Mouse (Mus musculus): Measurements from ENCODE around the gene Tmem88b. TPM values are rescaled to one million over a fixed set of nuclear protein-coding genes. Genes with fewer than 3 reads are reported as not detected.

The Tmem88b gene
- total and polyA plus RNA-seq, 2 experiments from 2014 or later: 0.14 to 0.38 TPM

- Histone ChIP-seq H3K4me3 (ENCODE audit: low read depth, low read length) (no peak overlapping the region), H3K36me3 (ENCODE audit: insufficient read depth) (peaks cover 59% of the 10 kb centered on the region), H3K27ac (ENCODE audit: low read depth, low read length) (no peak overlapping the region), H3K27me3 (ENCODE audit: insufficient read depth, low read length) (no peaks in the 10 kb centered on the region), H3K4me2 (ENCODE audit: low read depth) (no peak overlapping the region), H3K4me1 (ENCODE audit: insufficient read depth) (peaks cover 17% of the 10 kb centered on the region; the same call in 1 of the 2 replicates), H3K9me3 (ENCODE audit: low read length) (no peaks in the 10 kb centered on the region), H3K9ac (no peak overlapping the region)
- DNase-seq (no peak), ATAC-seq (no peak)
- 72% methylated on average over 8 of the region's 8 CpGs for WGBS
- no peak for TF ChIP-seq CTCF (IDR thresholded peaks at IDR 0.05; ENCODE audit: low read depth)
These were observed 47.4 kb downstream of the Tmem88b start for GRCm38 (mm10) chr4:155738262-155738661.

- Histone ChIP-seq H3K36me3 (ENCODE audit: insufficient read depth) (peaks cover 47% of the 10 kb centered on the region), H3K27ac (ENCODE audit: low read depth, low read length) (no peak overlapping the region), H3K9ac (peak overlapping the region; percentile 98; the same call in 1 of the 2 replicates), H3K4me2 (ENCODE audit: low read depth) (peak overlapping the region; percentile 67), H3K4me1 (ENCODE audit: insufficient read depth) (peaks cover 17% of the 10 kb centered on the region; the same call in 1 of the 2 replicates), H3K9me3 (ENCODE audit: low read length) (no peaks in the 10 kb centered on the region), H3K4me3 (ENCODE audit: low read depth, low read length) (no peak overlapping the region), H3K27me3 (ENCODE audit: insufficient read depth, low read length) (no peaks in the 10 kb centered on the region)
- DNase-seq (no peak), ATAC-seq (no peak)
- TF ChIP-seq CTCF (IDR thresholded peaks at IDR 0.05; ENCODE audit: low read depth): no peak
- WGBS: 89% methylated on average over 5 of the region's 5 CpGs
These were observed 49.3 kb downstream of the Tmem88b start for GRCm38 (mm10) chr4:155736421-155736820.

- H3K27ac ChIP-seq (ENCODE audit: low read depth, low read length): peak overlapping the region; percentile 95; the same call in 1 of the 2 replicates
- 62% methylated on average over 5 of the region's 5 CpGs for WGBS
- H3K4me3 ChIP-seq (ENCODE audit: low read depth, low read length): peak overlapping the region; percentile 96
- no peaks in the 10 kb centered on the region for H3K9me3 ChIP-seq (ENCODE audit: low read length)
- peak overlapping the region; percentile 98 for H3K9ac ChIP-seq
- ATAC-seq (no peak), DNase-seq (peak; percentile 5)
- no peaks in the 10 kb centered on the region for H3K27me3 ChIP-seq (ENCODE audit: insufficient read depth, low read length)
- H3K36me3 ChIP-seq (ENCODE audit: insufficient read depth): peaks cover 40% of the 10 kb centered on the region
- peaks cover 17% of the 10 kb centered on the region; the same call in 1 of the 2 replicates for H3K4me1 ChIP-seq (ENCODE audit: insufficient read depth)
- TF ChIP-seq CTCF (IDR thresholded peaks at IDR 0.05; ENCODE audit: low read depth): no peak
- H3K4me2 ChIP-seq (ENCODE audit: low read depth): peak overlapping the region; percentile 67
These were observed 49.9 kb downstream of the Tmem88b start for GRCm38 (mm10) chr4:155735788-155736187.

- Histone ChIP-seq H3K4me3 (ENCODE audit: low read depth, low read length) (peak overlapping the region; percentile 96), H3K27me3 (ENCODE audit: insufficient read depth, low read length) (no peaks in the 10 kb centered on the region), H3K36me3 (ENCODE audit: insufficient read depth) (peaks cover 34% of the 10 kb centered on the region), H3K27ac (ENCODE audit: low read depth, low read length) (peak overlapping the region; percentile 95), H3K9ac (peak overlapping the region; percentile 98), H3K9me3 (ENCODE audit: low read length) (no peaks in the 10 kb centered on the region), H3K4me2 (ENCODE audit: low read depth) (peak overlapping the region; percentile 67), H3K4me1 (ENCODE audit: insufficient read depth) (peaks cover 17% of the 10 kb centered on the region; the same call in 1 of the 2 replicates)
- DNase-seq: peak; percentile 57
- TF ChIP-seq CTCF (IDR thresholded peaks at IDR 0.05; ENCODE audit: low read depth): no peak
- peak; percentile 65 for ATAC-seq
- WGBS: 2% methylated on average over 76 of the region's 79 CpGs
These were observed 50.5 kb downstream of the Tmem88b start for GRCm38 (mm10) chr4:155734951-155735702.

- ATAC-seq (peak; percentile 93), DNase-seq (peak; percentile 92)
- peak within 1 kb of the TSS; percentile 98 for H3K9ac ChIP-seq
- H3K4me3 ChIP-seq (ENCODE audit: low read depth, low read length): peak within 1 kb of the TSS; percentile 96
- H3K36me3 ChIP-seq (ENCODE audit: insufficient read depth): peaks cover 27% of the 10 kb centered on the region
- peak within 1 kb of the TSS; percentile 95 for H3K27ac ChIP-seq (ENCODE audit: low read depth, low read length)
- H3K27me3 ChIP-seq (ENCODE audit: insufficient read depth, low read length): no peaks in the 10 kb centered on the region
- no peak for TF ChIP-seq CTCF (IDR thresholded peaks at IDR 0.05; ENCODE audit: low read depth)
- H3K9me3 ChIP-seq (ENCODE audit: low read length): no peaks in the 10 kb centered on the region
- 6% methylated on average over 23 of the region's 35 CpGs for WGBS
- H3K4me1 ChIP-seq (ENCODE audit: insufficient read depth): peaks cover 17% of the 10 kb centered on the region; the same call in 1 of the 2 replicates
- peak within 1 kb of the TSS; percentile 67 for H3K4me2 ChIP-seq (ENCODE audit: low read depth)
These were observed 51.2 kb downstream of the Tmem88b start, which contains the start of gene Tmem240 for GRCm38 (mm10) chr4:155734350-155734941. Tmem240 (plus strand) TSS chr4:155734800.

GRCm38 (mm10) chr4:155733267-155733666 lies 52.4 kb downstream of the Tmem88b start:
- Histone ChIP-seq H3K4me1 (ENCODE audit: insufficient read depth) (peaks cover 17% of the 10 kb centered on the region; the same call in 1 of the 2 replicates), H3K36me3 (ENCODE audit: insufficient read depth) (peaks cover 25% of the 10 kb centered on the region), H3K27ac (ENCODE audit: low read depth, low read length) (no peak overlapping the region), H3K4me3 (ENCODE audit: low read depth, low read length) (no peak overlapping the region), H3K9me3 (ENCODE audit: low read length) (no peaks in the 10 kb centered on the region), H3K4me2 (ENCODE audit: low read depth) (no peak overlapping the region), H3K27me3 (ENCODE audit: insufficient read depth, low read length) (no peaks in the 10 kb centered on the region), H3K9ac (no peak overlapping the region)
- DNase-seq: no peak
- no peak for TF ChIP-seq CTCF (IDR thresholded peaks at IDR 0.05; ENCODE audit: low read depth)
- 88% methylated on average over 10 of the region's 10 CpGs for WGBS
- ATAC-seq: no peak

Small RNA genes within 50 kb of the gene (microRNA-seq; reads per million reads assigned to microRNA genes)
- gene Gm27743: 0 reads per million in 2 experiments

Other genes starting within 250 kb of the Tmem88b start
- gene Nadk, start 223.5 kb downstream of the Tmem88b start, total RNA-seq (2014; rRNA removed): 86.0 and 89.7 TPM in 2 replicates
- gene Nadk, start 223.5 kb downstream of the Tmem88b start, polyA plus RNA-seq (2015; fragmentation: Nextera tagmentation; extraction: Ambion mirVana): 66.4 and 66.7 TPM in 2 replicates
- gene Slc35e2, start 184.5 kb downstream of the Tmem88b start, total RNA-seq (2014; rRNA removed): 39.9 and 49.2 TPM in 2 replicates
- gene Slc35e2, start 184.5 kb downstream of the Tmem88b start, polyA plus RNA-seq (2015; fragmentation: Nextera tagmentation; extraction: Ambion mirVana): 8.6 and 10.5 TPM in 2 replicates
- 20.7 and 21.8 TPM in 2 replicates for gene Cdk11b, start 161.0 kb downstream of the Tmem88b start, total RNA-seq (2014; rRNA removed)
- gene Cdk11b, start 161.0 kb downstream of the Tmem88b start, polyA plus RNA-seq (2015; fragmentation: Nextera tagmentation; extraction: Ambion mirVana): 48.7 and 64.7 TPM in 2 replicates
- gene Gm10563, start 140.5 kb downstream of the Tmem88b start, total RNA-seq (2014; rRNA removed): not detected in 2 replicates
- gene Gm10563, start 140.5 kb downstream of the Tmem88b start, polyA plus RNA-seq (2015; fragmentation: Nextera tagmentation; extraction: Ambion mirVana): not detected in 2 replicates
- 6.0 TPM in 2 replicates for gene Mmp23, start 132.5 kb downstream of the Tmem88b start, total RNA-seq (2014; rRNA removed)
- gene Mmp23, start 132.5 kb downstream of the Tmem88b start, polyA plus RNA-seq (2015; fragmentation: Nextera tagmentation; extraction: Ambion mirVana): 2.5 and 2.9 TPM in 2 replicates
- gene Mib2, start 116.7 kb downstream of the Tmem88b start, total RNA-seq (2014; rRNA removed): 98.0 and 116 TPM in 2 replicates
- 42.9 and 46.5 TPM in 2 replicates for gene Mib2, start 116.7 kb downstream of the Tmem88b start, polyA plus RNA-seq (2015; fragmentation: Nextera tagmentation; extraction: Ambion mirVana)
- gene Fndc10, start 91.5 kb downstream of the Tmem88b start, total RNA-seq (2014; rRNA removed): 31.9 and 33.5 TPM in 2 replicates
- 20.4 and 24.6 TPM in 2 replicates for gene Fndc10, start 91.5 kb downstream of the Tmem88b start, polyA plus RNA-seq (2015; fragmentation: Nextera tagmentation; extraction: Ambion mirVana)
- 103 and 121 TPM in 2 replicates for gene Ssu72, start 81.1 kb downstream of the Tmem88b start, total RNA-seq (2014; rRNA removed)
- 164 and 176 TPM in 2 replicates for gene Ssu72, start 81.1 kb downstream of the Tmem88b start, polyA plus RNA-seq (2015; fragmentation: Nextera tagmentation; extraction: Ambion mirVana)
- gene Tmem240, start 51.1 kb downstream of the Tmem88b start, total RNA-seq (2014; rRNA removed): 43.4 and 55.2 TPM in 2 replicates
- gene Tmem240, start 51.1 kb downstream of the Tmem88b start, polyA plus RNA-seq (2015; fragmentation: Nextera tagmentation; extraction: Ambion mirVana): 19.1 and 23.8 TPM in 2 replicates
- gene Atad3a, start 24.8 kb downstream of the Tmem88b start, total RNA-seq (2014; rRNA removed): 72.3 and 79.2 TPM in 2 replicates
- 61.3 and 68.6 TPM in 2 replicates for gene Atad3a, start 24.8 kb downstream of the Tmem88b start, polyA plus RNA-seq (2015; fragmentation: Nextera tagmentation; extraction: Ambion mirVana)
- 27.9 and 29.6 TPM in 2 replicates for gene Vwa1, start 11.2 kb downstream of the Tmem88b start, total RNA-seq (2014; rRNA removed)
- gene Vwa1, start 11.2 kb downstream of the Tmem88b start, polyA plus RNA-seq (2015; fragmentation: Nextera tagmentation; extraction: Ambion mirVana): 22.9 and 24.8 TPM in 2 replicates
- gene Ankrd65, start 4.6 kb upstream of the Tmem88b start, total RNA-seq (2014; rRNA removed): not detected in 2 replicates
- not detected in 2 replicates for gene Ankrd65, start 4.6 kb upstream of the Tmem88b start, polyA plus RNA-seq (2015; fragmentation: Nextera tagmentation; extraction: Ambion mirVana)
- 134 and 220 TPM in 2 replicates for gene Mrpl20, start 17.0 kb upstream of the Tmem88b start, total RNA-seq (2014; rRNA removed)
- gene Mrpl20, start 17.0 kb upstream of the Tmem88b start, polyA plus RNA-seq (2015; fragmentation: Nextera tagmentation; extraction: Ambion mirVana): 304 and 396 TPM in 2 replicates
- 112 and 113 TPM in 2 replicates for gene Ccnl2, start 26.6 kb upstream of the Tmem88b start, total RNA-seq (2014; rRNA removed)
- 48.3 and 68.3 TPM in 2 replicates for gene Ccnl2, start 26.6 kb upstream of the Tmem88b start, polyA plus RNA-seq (2015; fragmentation: Nextera tagmentation; extraction: Ambion mirVana)
- 90.9 and 93.0 TPM in 2 replicates for gene Aurkaip1, start 45.4 kb upstream of the Tmem88b start, total RNA-seq (2014; rRNA removed)
- 148 and 183 TPM in 2 replicates for gene Aurkaip1, start 45.4 kb upstream of the Tmem88b start, polyA plus RNA-seq (2015; fragmentation: Nextera tagmentation; extraction: Ambion mirVana)
- gene Mxra8, start 53.8 kb upstream of the Tmem88b start, total RNA-seq (2014; rRNA removed): 19.5 and 35.9 TPM in 2 replicates
- 25.0 and 30.5 TPM in 2 replicates for gene Mxra8, start 53.8 kb upstream of the Tmem88b start, polyA plus RNA-seq (2015; fragmentation: Nextera tagmentation; extraction: Ambion mirVana)
- gene Dvl1, start 61.5 kb upstream of the Tmem88b start, total RNA-seq (2014; rRNA removed): 118 and 120 TPM in 2 replicates
- gene Dvl1, start 61.5 kb upstream of the Tmem88b start, polyA plus RNA-seq (2015; fragmentation: Nextera tagmentation; extraction: Ambion mirVana): 15.1 and 16.3 TPM in 2 replicates
- gene Tas1r3, start 77.5 kb upstream of the Tmem88b start, total RNA-seq (2014; rRNA removed): 0.54 and 0.67 TPM in 2 replicates
- 0.14 and 0.22 TPM in 2 replicates for gene Tas1r3, start 77.5 kb upstream of the Tmem88b start, polyA plus RNA-seq (2015; fragmentation: Nextera tagmentation; extraction: Ambion mirVana)
- gene Cptp, start 83.6 kb upstream of the Tmem88b start, total RNA-seq (2014; rRNA removed): 12.7 and 19.8 TPM in 2 replicates
- 18.7 and 22.8 TPM in 2 replicates for gene Cptp, start 83.6 kb upstream of the Tmem88b start, polyA plus RNA-seq (2015; fragmentation: Nextera tagmentation; extraction: Ambion mirVana)
- 47.7 and 63.8 TPM in 2 replicates for gene Ints11, start 83.7 kb upstream of the Tmem88b start, total RNA-seq (2014; rRNA removed)
- 58.8 and 59.8 TPM in 2 replicates for gene Ints11, start 83.7 kb upstream of the Tmem88b start, polyA plus RNA-seq (2015; fragmentation: Nextera tagmentation; extraction: Ambion mirVana)
- gene Pusl1, start 105.9 kb upstream of the Tmem88b start, total RNA-seq (2014; rRNA removed): 65.4 and 69.5 TPM in 2 replicates
- 56.5 and 59.0 TPM in 2 replicates for gene Pusl1, start 105.9 kb upstream of the Tmem88b start, polyA plus RNA-seq (2015; fragmentation: Nextera tagmentation; extraction: Ambion mirVana)
- 116 and 147 TPM in 2 replicates for gene Acap3, start 105.9 kb upstream of the Tmem88b start, total RNA-seq (2014; rRNA removed)
- gene Acap3, start 105.9 kb upstream of the Tmem88b start, polyA plus RNA-seq (2015; fragmentation: Nextera tagmentation; extraction: Ambion mirVana): 84.2 and 95.3 TPM in 2 replicates
- 80.3 and 84.7 TPM in 2 replicates for gene Ube2j2, start 158.0 kb upstream of the Tmem88b start, total RNA-seq (2014; rRNA removed)
- 138 and 163 TPM in 2 replicates for gene Ube2j2, start 158.0 kb upstream of the Tmem88b start, polyA plus RNA-seq (2015; fragmentation: Nextera tagmentation; extraction: Ambion mirVana)
- 12.8 and 13.9 TPM in 2 replicates for gene C1qtnf12, start 176.4 kb upstream of the Tmem88b start, total RNA-seq (2014; rRNA removed)
- gene C1qtnf12, start 176.4 kb upstream of the Tmem88b start, polyA plus RNA-seq (2015; fragmentation: Nextera tagmentation; extraction: Ambion mirVana): 10.3 and 11.1 TPM in 2 replicates
- 39.5 and 43.9 TPM in 2 replicates for gene B3galt6, start 206.8 kb upstream of the Tmem88b start, total RNA-seq (2014; rRNA removed)
- gene B3galt6, start 206.8 kb upstream of the Tmem88b start, polyA plus RNA-seq (2015; fragmentation: Nextera tagmentation; extraction: Ambion mirVana): 19.4 and 28.6 TPM in 2 replicates
- gene Sdf4, start 207.0 kb upstream of the Tmem88b start, total RNA-seq (2014; rRNA removed): 123 and 126 TPM in 2 replicates
- gene Sdf4, start 207.0 kb upstream of the Tmem88b start, polyA plus RNA-seq (2015; fragmentation: Nextera tagmentation; extraction: Ambion mirVana): 115 and 117 TPM in 2 replicates
- gene Tnfrsf4, start 228.0 kb upstream of the Tmem88b start, total RNA-seq (2014; rRNA removed): 0.48 and 1.3 TPM in 2 replicates
- gene Tnfrsf4, start 228.0 kb upstream of the Tmem88b start, polyA plus RNA-seq (2015; fragmentation: Nextera tagmentation; extraction: Ambion mirVana): 0.40 and 0.49 TPM in 2 replicates
- gene Tnfrsf18, start 240.3 kb upstream of the Tmem88b start, total RNA-seq (2014; rRNA removed): 1.5 TPM in 1 of 2 replicates, not detected in the other
- 0.67 and 1.2 TPM in 2 replicates for gene Tnfrsf18, start 240.3 kb upstream of the Tmem88b start, polyA plus RNA-seq (2015; fragmentation: Nextera tagmentation; extraction: Ambion mirVana)

All from forebrain, postnatal 0 days (tissue).